Mouse (Mus musculus) testis, adult 2 months (tissue): ENCODE results near the gene Eif4a3.

Source experiments
- CTCF ChIP-seq: fragments of 200-500 bp; IDR thresholded peaks from 2 replicates; pipeline ENCODE4 v1.5.1; 2012; ENCODE audit warnings: low read depth, mild to moderate bottlenecking, inconsistent platforms, low read length, moderate library complexity; ENCODE audit not compliant: control insufficient read depth, insufficient read depth, insufficient replicate concordance
- POLR2A ChIP-seq: fragments of 200-500 bp; IDR thresholded peaks from 2 replicates; pipeline ENCODE4 v1.6.1; 2012; ENCODE audit warnings: low read depth, mild to moderate bottlenecking, inconsistent platforms, low read length, moderate library complexity; ENCODE audit not compliant: control insufficient read depth

GRCm38 (mm10) chr11:119314252-119314936 lies 14.5 kb upstream of the Eif4a3 start:
- TF ChIP-seq POLR2A (no peak), CTCF (no peak)
